Mouse (Mus musculus): ENCODE measurements at regions not wholly inside any gene's neighbourhood (a gene's known extent, or its start where the extent isn't known, plus 50 kb on each side); places are given as distances from the start of the nearest gene placed in this dataset.
"Not testable (repeated sequence)": the region's sequence is repeated elsewhere in the genome, so short reads cannot be mapped to it uniquely, and the experiment has no call there.

DNA sequence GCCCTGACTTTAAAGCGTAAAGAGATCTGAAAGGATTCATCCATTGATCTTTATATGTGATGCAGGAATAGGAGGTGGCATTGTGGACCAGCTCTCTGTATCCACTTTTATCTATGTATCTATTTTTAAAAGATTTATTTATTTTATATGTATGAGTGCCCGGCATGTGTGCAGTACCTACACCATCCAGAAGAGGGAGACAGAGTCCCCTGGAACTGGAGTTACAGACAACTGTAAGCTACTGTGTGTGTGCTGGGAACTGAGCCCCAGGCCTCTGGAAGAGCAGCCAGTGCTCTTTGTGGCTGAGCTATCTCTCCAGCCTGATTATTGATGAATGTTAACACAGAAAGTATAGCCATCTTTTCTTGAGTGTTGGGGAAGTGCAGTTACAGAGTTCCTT lies 433.9 kb upstream of the Zfp507 start:
- no peak for ATAC-seq (replicated peaks; ENCODE audit: low FRiP score, low TSS enrichment, poor library complexity, severe bottlenecking)

GRCm38 (mm10) chr7:36229031-36229430 lies 426.2 kb upstream of the Zfp507 start:
- ATAC-seq (replicated peaks; ENCODE audit: low FRiP score, low TSS enrichment, poor library complexity, severe bottlenecking), result no peak

DNA sequence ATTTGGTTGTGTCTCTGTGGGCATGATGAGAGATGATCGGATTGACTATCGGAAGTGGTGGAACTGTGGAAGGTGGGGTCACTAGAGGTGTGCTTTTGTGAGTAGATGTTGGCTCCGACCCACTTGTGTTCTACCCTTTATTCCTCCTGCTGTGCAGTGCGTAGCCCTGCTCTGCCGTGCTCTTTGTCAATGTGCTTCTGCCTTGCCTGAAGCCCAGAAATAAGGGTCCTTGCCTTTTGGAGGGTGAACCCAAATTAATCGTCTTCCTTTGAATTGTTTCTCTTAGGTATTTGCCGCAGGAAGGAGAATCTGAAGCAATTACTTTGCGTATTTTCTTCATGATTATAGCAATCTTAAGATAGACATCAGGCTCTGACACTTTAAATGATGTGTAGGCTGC lies 421.6 kb upstream of the Zfp507 start:
- ATAC-seq (replicated peaks; ENCODE audit: low FRiP score, low TSS enrichment, poor library complexity, severe bottlenecking), result no peak

DNA sequence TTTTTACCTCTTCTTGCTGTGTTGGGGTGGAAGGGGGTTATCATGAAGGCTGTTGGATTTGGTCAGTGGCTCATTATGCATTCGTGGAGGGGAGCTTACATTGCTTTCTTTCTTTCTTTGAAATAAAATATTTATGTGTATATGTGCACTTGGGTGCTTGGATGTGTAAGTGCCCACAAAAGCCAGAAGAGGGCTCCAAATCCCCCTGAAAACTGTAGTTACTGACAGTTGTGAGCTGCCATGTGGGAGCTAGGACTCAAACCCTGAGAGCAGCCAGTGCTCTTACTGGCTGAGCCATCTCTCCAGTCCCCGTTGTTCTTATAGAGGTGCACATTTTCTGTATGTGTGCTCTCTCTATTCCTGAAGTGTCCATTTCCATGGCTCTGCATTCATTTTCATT lies 415.6 kb upstream of the Zfp507 start:
- no peak for ATAC-seq (replicated peaks; ENCODE audit: low FRiP score, low TSS enrichment, poor library complexity, severe bottlenecking)

GRCm38 (mm10) chr7:36210034-36210433 lies 407.2 kb upstream of the Zfp507 start:
- ATAC-seq (replicated peaks; ENCODE audit: low FRiP score, low TSS enrichment, poor library complexity, severe bottlenecking), result no peak

DNA sequence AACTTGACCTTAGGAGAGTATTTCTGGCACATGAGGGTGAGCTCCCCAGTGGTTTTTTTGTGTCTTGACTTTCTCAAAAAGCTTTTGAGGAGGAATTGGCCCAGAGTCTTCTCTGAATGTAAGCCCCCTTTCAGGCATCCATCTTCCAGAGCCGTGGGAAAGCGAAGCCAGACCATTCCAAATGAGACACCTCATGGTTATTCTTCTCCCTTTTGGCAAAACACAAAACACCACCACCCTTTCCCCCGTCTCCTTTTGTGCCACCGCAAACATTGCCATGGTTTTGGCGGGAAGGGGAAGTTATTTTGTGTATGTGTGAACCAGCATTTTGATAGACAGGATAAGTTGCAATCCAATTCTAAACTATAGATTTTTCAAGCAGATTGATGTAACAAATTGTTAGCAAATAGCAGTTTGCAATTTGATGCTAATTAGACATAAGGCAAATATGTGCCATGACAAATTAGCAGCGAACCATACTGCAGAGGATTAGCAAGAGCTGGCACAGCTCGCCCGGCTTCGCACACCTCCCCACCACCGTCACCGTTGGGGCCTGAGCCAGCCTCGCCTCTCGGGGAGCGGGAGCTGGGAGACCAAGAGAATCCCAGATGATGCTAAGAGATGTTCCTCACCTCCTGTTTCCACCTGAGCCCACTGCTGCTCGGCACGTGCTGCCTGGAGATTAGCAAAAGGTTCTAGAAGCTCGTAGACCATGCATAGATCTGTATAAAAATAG lies 404.9 kb upstream of the Zfp507 start:
- ATAC-seq (replicated peaks; ENCODE audit: low FRiP score, low TSS enrichment, poor library complexity, severe bottlenecking), result no peak

DNA sequence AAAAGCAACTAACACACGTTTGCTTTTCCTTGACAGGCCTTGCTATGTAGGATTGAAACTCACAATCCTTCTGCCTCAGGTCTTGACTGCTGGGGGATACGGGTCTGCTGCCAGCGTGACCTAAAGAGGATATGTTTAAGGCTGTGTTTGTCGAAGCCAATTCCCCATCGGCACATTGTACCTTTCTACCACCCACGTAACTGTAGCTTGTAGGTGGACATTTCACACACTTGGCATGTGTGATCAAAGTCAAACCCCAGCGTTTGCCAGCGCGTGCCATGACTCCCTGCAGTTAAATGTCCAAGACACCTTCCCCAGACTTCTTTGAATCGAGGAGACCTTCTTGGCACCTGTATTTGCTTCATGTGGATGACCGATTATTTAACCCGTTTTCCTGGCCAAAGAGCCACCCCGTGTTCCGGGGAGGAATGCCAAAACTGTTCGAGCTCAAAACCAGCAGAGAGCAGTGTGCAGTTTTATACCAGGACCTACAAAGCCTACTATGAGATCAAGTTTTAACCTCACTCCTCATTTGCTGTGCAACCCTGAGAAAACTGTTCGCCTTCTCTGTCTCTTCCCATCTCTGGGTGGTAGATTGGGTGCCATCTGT lies 395.4 kb upstream of the Zfp507 start:
- ATAC-seq (replicated peaks; ENCODE audit: low FRiP score, low TSS enrichment, poor library complexity, severe bottlenecking), result no peak

GRCm38 (mm10) chr7:36196154-36196720 lies 393.4 kb upstream of the Zfp507 start:
- ATAC-seq (replicated peaks; ENCODE audit: low FRiP score, low TSS enrichment, poor library complexity, severe bottlenecking), result no peak

- no peak for ATAC-seq (replicated peaks; ENCODE audit: low FRiP score, low TSS enrichment, poor library complexity, severe bottlenecking)
Observed at GRCm38 (mm10) chr7:36192645-36193044, 389.8 kb upstream of the Zfp507 start.

- no peak for ATAC-seq (replicated peaks; ENCODE audit: low FRiP score, low TSS enrichment, poor library complexity, severe bottlenecking)
Observed at GRCm38 (mm10) chr7:36177947-36178346, 375.1 kb upstream of the Zfp507 start.

DNA sequence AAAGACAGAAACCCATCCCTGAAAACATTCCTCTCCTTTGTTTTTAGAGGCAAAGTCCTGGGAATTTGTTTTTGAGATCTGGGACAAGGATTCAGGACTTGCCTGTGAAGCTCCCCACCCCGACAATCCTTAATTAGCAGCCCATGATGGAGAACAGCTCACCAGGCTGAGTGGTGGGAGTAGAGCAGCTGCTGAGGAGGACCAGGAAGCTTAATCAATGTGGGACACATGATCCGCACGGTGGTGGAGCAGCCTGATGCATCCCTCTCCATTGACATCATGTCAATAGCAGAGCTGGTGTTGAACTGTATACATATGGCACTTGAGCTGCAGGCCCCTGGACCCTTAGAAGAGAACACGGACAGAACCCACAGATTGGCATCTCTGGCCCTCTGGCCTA lies 372.5 kb upstream of the Zfp507 start:
- no peak for ATAC-seq (replicated peaks; ENCODE audit: low FRiP score, low TSS enrichment, poor library complexity, severe bottlenecking)

DNA sequence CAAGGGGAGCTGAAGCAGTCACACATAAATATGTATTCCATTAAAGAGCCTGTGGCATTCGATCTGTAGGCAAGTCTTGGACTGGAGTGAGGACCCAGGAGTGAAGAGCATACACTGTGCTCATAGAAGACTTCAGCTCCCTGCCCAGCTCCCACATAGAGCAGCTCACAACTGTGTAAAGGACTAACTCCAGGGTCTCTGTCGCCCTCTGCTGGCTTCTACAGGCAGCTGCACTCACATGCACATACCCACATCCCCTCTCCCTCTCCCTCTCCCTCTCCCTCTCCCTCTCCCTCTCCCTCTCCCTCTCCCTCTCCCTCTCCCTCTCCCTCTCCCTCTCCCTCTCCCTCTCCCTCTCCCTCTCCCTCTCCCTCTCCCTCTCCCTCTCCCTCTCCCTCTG lies 369.7 kb upstream of the Zfp507 start:
- not testable (repeated sequence) for ATAC-seq (replicated peaks; ENCODE audit: low FRiP score, low TSS enrichment, poor library complexity, severe bottlenecking)

DNA sequence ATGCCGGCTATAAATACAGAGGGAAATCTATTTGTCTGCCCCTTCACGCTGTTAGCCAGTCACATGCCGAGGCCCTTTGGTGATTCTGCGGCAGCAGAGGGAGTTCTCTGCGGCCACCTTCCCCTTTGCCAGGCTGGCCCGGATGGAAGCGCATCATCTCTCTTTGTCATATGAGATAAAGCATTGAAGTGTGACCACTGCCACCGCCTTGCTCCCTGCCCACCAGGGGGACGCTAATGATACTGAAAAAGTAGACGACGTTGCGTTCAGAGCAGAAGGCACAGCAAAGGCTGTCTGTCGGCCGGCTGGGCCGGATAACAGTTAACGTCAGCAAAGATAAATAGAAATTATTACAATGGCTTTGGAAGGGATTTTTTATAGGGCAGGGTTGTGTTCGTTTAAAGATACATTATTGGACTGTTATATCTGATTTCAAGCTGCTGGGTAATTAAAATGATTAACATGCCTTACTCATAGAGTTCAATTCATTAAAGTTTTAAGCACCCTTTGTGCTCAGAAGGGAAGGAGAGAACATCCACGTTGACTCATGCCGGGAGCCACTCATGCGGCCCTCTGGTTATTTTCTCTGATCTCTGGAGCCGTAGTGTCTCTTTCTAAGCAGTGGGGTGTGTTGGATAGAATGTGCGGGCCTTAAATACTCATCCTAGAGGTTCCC lies 354.6 kb upstream of the Zfp507 start:
- ATAC-seq (replicated peaks; ENCODE audit: low FRiP score, low TSS enrichment, poor library complexity, severe bottlenecking), result no peak

DNA sequence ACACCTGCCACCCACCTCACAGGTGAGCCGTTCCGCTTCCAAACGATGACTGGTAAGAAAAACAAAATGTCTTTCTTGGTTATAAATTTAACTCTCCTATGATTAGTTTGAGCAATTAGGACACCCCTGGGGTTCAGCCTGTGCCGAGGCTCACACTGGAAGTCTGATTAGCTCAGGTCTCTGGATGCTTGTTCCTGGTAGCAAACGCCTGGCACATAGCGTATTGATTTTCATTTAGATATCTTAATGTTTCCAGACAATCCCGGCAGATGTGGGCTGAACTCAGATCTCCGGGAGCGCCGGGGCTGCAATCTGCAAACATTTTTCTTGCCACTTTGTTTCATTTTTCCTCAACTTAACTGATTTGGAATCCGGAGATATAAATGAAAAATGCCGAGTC lies 353.8 kb upstream of the Zfp507 start:
- ATAC-seq (replicated peaks; ENCODE audit: low FRiP score, low TSS enrichment, poor library complexity, severe bottlenecking), result no peak

DNA sequence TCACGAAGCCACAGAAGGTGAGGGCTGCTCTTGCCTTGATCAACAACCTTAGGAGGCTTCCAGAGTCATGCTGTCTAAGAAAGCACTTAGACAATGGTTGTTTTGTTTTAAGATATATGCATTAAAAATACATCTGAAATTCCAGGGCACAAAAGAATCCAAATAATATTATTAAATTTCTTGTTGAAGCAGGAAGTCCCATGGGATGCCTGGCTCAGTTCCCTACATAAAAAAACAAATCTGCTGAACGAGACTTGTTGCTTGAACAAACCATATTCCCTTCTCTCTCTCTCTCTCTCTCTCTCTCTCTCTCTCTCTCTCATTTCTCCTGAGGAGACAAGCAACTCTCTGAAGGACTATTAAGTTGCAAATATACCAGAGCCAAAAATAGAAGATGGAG lies 352.8 kb upstream of the Zfp507 start:
- ATAC-seq (replicated peaks; ENCODE audit: low FRiP score, low TSS enrichment, poor library complexity, severe bottlenecking), result no peak

DNA sequence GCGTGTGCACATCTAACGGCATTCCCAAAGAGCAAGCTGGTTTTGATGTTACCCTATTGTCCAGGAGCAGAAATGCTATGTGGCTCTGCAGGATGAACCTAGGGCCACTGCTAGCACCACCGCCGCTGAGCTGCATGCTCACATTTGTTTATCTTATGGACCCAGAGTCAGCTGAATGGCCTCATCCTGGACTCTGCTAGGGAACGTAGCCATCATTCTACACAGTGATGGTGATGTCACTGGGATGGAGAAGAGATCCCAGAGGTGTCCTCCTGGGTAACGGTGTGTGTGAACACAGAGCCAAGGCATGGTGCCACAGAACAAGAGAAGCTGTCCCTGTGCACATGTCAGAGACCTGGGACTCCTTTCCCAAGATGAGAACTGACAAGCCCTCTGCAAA lies 352.4 kb upstream of the Zfp507 start:
- ATAC-seq (replicated peaks; ENCODE audit: low FRiP score, low TSS enrichment, poor library complexity, severe bottlenecking), result no peak

- no peak for ATAC-seq (replicated peaks; ENCODE audit: low FRiP score, low TSS enrichment, poor library complexity, severe bottlenecking)
Observed at GRCm38 (mm10) chr7:36150871-36151560, 348.2 kb upstream of the Zfp507 start.

- no peak for ATAC-seq (replicated peaks; ENCODE audit: low FRiP score, low TSS enrichment, poor library complexity, severe bottlenecking)
Observed at GRCm38 (mm10) chr7:36136571-36136970, 333.8 kb upstream of the Zfp507 start.

DNA sequence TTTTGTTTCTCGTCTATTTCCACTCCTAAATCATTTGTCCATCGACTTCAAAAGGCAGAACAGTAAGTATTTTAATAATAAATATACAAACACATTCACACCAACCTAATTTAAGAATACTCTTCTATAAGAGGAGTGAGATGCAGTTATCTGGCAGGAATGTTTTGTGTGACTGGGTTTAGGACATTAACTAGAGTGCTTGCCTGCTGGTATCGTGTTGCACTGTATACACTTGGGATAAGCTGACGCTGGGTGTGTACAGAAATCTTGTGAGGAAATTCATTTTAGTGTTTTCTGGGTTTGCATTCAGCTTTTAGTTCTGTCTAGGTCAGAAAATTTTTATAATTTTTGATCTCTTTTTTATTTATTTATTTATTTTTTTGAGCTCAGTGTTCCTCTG lies 331.8 kb upstream of the Zfp507 start:
- ATAC-seq (replicated peaks; ENCODE audit: low FRiP score, low TSS enrichment, poor library complexity, severe bottlenecking), result no peak

GRCm38 (mm10) chr7:36133658-36134143 lies 330.9 kb upstream of the Zfp507 start:
- ATAC-seq (replicated peaks; ENCODE audit: low FRiP score, low TSS enrichment, poor library complexity, severe bottlenecking), result no peak

Measured in megakaryocyte-erythroid progenitor cell, adult 5-6 weeks (primary cell).